Mouse (Mus musculus) liver, embryonic 11.5 days (tissue): ENCODE measurements around the gene Ubl5. TPM values are rescaled to one million over a fixed set of nuclear protein-coding genes. Genes with fewer than 3 reads are reported as not detected.
"Not testable (repeated sequence)": the region's sequence is repeated elsewhere in the genome, so short reads cannot be mapped to it uniquely, and the experiment has no call there.

Source experiments
- ATAC-seq: fragments of 200-750 bp; cut with Nextera tagmentation; replicated peaks from 2 replicates; pipeline ENCODE4 v1.8.0; 2017; ENCODE audit warnings: moderate number of reproducible peaks, mild to moderate bottlenecking, moderate TSS enrichment, moderate library complexity; ENCODE audit not compliant: low FRiP score
- DNase-seq: peaks from one replicate; pipeline ENCODE4 v3.0.0-alpha.2; 2017; ENCODE audit warnings: low spot score
- H3K27ac ChIP-seq: fragments of 300-500 bp; sonication (generic); 2 replicates; pipeline ENCODE4 v1.5.1; 2014; ENCODE audit warnings: mild to moderate bottlenecking, low read depth, low read length, control low read depth
- H3K27me3 ChIP-seq: fragments of 300-500 bp; sonication (generic); replicated peaks from 2 replicates; pipeline ENCODE4 v1.6.1; 2014; ENCODE audit warnings: low read length, mixed read lengths; ENCODE audit not compliant: control insufficient read depth, insufficient read depth
- H3K36me3 ChIP-seq: fragments of 300-500 bp; sonication (generic); 2 replicates; pipeline ENCODE4 v1.6.1; 2014; ENCODE audit warnings: mild to moderate bottlenecking, low read length, moderate library complexity, mixed read lengths; ENCODE audit not compliant: control insufficient read depth, insufficient read depth
- H3K4me1 ChIP-seq: fragments of 300-500 bp; sonication (generic); replicated peaks from 2 replicates; pipeline ENCODE4 v1.6.1; 2014; ENCODE audit warnings: low read length, mixed read lengths; ENCODE audit not compliant: control insufficient read depth, insufficient read depth
- H3K4me2 ChIP-seq: fragments of 300-500 bp; sonication (generic); 2 replicates; pipeline ENCODE4 v1.6.1; 2014; ENCODE audit warnings: mild to moderate bottlenecking, control low read depth, moderate library complexity
- H3K4me3 ChIP-seq: fragments of 300-500 bp; sonication (generic); 2 replicates; pipeline ENCODE4 v1.5.1; 2014; ENCODE audit warnings: low read depth, low read length, control low read depth
- H3K9ac ChIP-seq: fragments of 300-500 bp; sonication (generic); 2 replicates; pipeline ENCODE4 v1.6.1; 2014; ENCODE audit warnings: low read depth, low read length, control low read depth
- H3K9me3 ChIP-seq: fragments of 300-500 bp; sonication (generic); 2 replicates; pipeline ENCODE4 v1.6.1; 2016; ENCODE audit warnings: low read length, inconsistent platforms, mixed read lengths; ENCODE audit not compliant: control insufficient read depth
- WGBS: fragments of 180-500 bp; shearing (Covaris S2); extraction: QIAGEN DNeasy Blood & Tissue Kit; methylation state at CpG from one replicate; pipeline ENCODE4 v1.1.7; 2014; 5-methylcytosine and 5-hydroxymethylcytosine counted together
- polyA plus RNA-seq: library from polyadenylated mRNA; unstranded; fragments of >200 nt; fragmentation: Nextera tagmentation; extraction: Ambion mirVana; gene quantifications from 2 replicates; pipeline ENCODE4 v1.2.1, GENCODE M21; 2014

The Ubl5 gene
- polyA plus RNA-seq, 1 experiment from 2014 or later, result 349 TPM

- no peak overlapping the region for H3K9ac ChIP-seq
- no peak overlapping the region for H3K4me2 ChIP-seq
- H3K4me3 ChIP-seq, result no peak overlapping the region
- no peak overlapping the region for H3K27ac ChIP-seq
- H3K4me1 ChIP-seq, result no peaks in the 10 kb centered on the region
- WGBS, result 61% methylated on average over 2 of the region's 2 CpGs
- no peak for DNase-seq
- H3K36me3 ChIP-seq, result no peaks in the 10 kb centered on the region
- H3K9me3 ChIP-seq, result no peaks in the 10 kb centered on the region
- no peak for ATAC-seq
- H3K27me3 ChIP-seq, result no peaks in the 10 kb centered on the region
These were observed 39.7 kb downstream of the Ubl5 start for GRCm38 (mm10) chr9:20682389-20682722.

- Histone ChIP-seq H3K36me3 (no peaks in the 10 kb centered on the region), H3K9me3 (no peaks in the 10 kb centered on the region), H3K4me1 (no peaks in the 10 kb centered on the region; the same call in 1 of the 2 replicates), H3K4me2 (no peak overlapping the region), H3K27ac (no peak overlapping the region), H3K27me3 (no peaks in the 10 kb centered on the region), H3K9ac (no peak overlapping the region), H3K4me3 (no peak overlapping the region)
- DNase-seq (no peak), ATAC-seq (no peak)
- 52% methylated on average over 17 of the region's 17 CpGs for WGBS
These were observed 42.6 kb downstream of the Ubl5 start for GRCm38 (mm10) chr9:20685081-20685861.

GRCm38 (mm10) chr9:20689403-20689802 lies 46.7 kb downstream of the Ubl5 start:
- Histone ChIP-seq H3K4me1 (no peaks in the 10 kb centered on the region; the same call in 1 of the 2 replicates), H3K4me2 (no peak overlapping the region), H3K4me3 (no peak overlapping the region), H3K36me3 (no peaks in the 10 kb centered on the region), H3K27ac (no peak overlapping the region), H3K9me3 (no peaks in the 10 kb centered on the region), H3K9ac (no peak overlapping the region), H3K27me3 (peaks cover 6% of the 10 kb centered on the region)
- 50% methylated on average over 1 of the region's 1 CpGs for WGBS
- DNase-seq (no peak), ATAC-seq (no peak)

DNA sequence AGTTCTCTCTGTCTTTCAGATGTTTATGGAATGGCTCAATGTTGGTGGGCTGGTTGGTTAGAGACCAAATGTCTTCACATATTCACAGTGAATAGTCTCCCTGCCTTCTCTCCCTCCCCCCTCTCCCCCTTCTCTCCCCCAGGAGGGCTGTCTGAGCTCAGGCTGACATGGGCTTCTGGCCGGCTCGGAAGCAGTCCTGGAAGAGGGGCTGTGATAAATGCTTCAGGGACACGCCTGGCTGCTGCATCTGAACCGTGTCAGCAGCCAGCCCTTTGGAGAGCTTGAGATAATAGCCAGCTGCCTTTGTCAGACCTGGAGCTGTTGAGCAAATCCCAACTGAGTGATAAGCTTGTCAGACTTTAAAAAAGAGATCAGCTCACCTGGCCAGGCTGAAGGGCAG lies 47.2 kb downstream of the Ubl5 start:
- H3K9me3 ChIP-seq, result no peaks in the 10 kb centered on the region
- ATAC-seq (no peak), DNase-seq (no peak)
- H3K4me2 ChIP-seq, result no peak overlapping the region
- 3% methylated on average over 4 of the region's 4 CpGs for WGBS
- peaks cover 11% of the 10 kb centered on the region for H3K27me3 ChIP-seq
- no peaks in the 10 kb centered on the region for H3K36me3 ChIP-seq
- no peak overlapping the region for H3K27ac ChIP-seq
- no peak overlapping the region for H3K9ac ChIP-seq
- H3K4me1 ChIP-seq, result no peaks in the 10 kb centered on the region; the same call in 1 of the 2 replicates
- no peak overlapping the region for H3K4me3 ChIP-seq

GRCm38 (mm10) chr9:20690449-20690848 lies 47.8 kb downstream of the Ubl5 start:
- WGBS, result 83% methylated on average over 2 of the region's 2 CpGs

GRCm38 (mm10) chr9:20692863-20693262 lies 50.2 kb downstream of the Ubl5 start:
- Histone ChIP-seq H3K4me2 (no peak overlapping the region), H3K9me3 (no peaks in the 10 kb centered on the region), H3K27ac (no peak overlapping the region), H3K4me3 (no peak overlapping the region), H3K9ac (no peak overlapping the region), H3K4me1 (no peaks in the 10 kb centered on the region; the same call in 1 of the 2 replicates), H3K36me3 (no peaks in the 10 kb centered on the region), H3K27me3 (peaks cover 19% of the 10 kb centered on the region)
- no peak for DNase-seq
- WGBS, result 84% methylated on average over 3 of the region's 3 CpGs
- no peak for ATAC-seq

More at GRCm38 (mm10) chr9:20690449-20690848, 47.8 kb downstream of the Ubl5 start:
- not testable (repeated sequence) for H3K36me3 ChIP-seq, H3K9me3 ChIP-seq, H3K4me2 ChIP-seq, H3K4me3 ChIP-seq, ATAC-seq, H3K4me1 ChIP-seq, H3K9ac ChIP-seq, H3K27ac ChIP-seq, DNase-seq
- H3K27me3 ChIP-seq, result peaks cover 17% of the 10 kb centered on the region

- Histone ChIP-seq H3K9me3 (no peaks in the 10 kb centered on the region), H3K36me3 (no peaks in the 10 kb centered on the region), H3K4me1 (no peaks in the 10 kb centered on the region; the same call in 1 of the 2 replicates), H3K4me3 (peak overlapping the region; percentile 18), H3K27me3 (peaks cover 19% of the 10 kb centered on the region), H3K9ac (no peak overlapping the region), H3K27ac (no peak overlapping the region), H3K4me2 (peak overlapping the region; percentile 57)
- 7% methylated on average over 25 of the region's 25 CpGs for WGBS
- DNase-seq (no peak), ATAC-seq (no peak)
These were observed 52.1 kb downstream of the Ubl5 start for GRCm38 (mm10) chr9:20694721-20695235.

DNA sequence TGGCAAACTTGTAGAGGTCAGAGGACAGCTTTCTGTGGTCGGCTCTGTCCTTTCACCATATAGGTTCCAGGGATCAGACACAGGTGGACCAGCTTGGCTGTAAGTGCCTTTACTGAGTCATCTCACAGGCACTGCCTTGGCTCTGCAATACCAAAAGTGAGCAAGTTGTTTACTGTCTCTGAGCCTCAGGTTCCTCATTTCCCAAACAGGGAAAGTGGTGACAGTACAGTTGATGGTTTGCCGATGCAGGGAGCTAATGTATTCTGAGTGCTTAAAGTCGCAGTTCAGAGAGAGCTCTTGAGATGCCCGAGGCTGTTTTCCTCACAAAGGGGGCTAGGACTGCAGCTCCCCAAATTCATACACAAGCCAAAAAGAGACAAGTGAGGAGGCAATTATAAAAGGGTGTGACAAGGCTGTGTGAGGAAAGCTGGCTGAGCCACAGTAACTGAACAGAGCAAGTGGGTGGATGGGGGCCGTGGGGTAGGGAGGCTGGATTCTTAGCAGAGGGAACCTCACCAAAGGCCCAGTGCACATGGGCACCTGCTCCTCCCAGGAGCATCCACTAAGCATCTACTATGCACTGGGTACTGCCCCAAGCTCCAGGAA lies 53.5 kb downstream of the Ubl5 start:
- 65% methylated on average over 5 of the region's 5 CpGs for WGBS
- no peaks in the 10 kb centered on the region for H3K36me3 ChIP-seq
- H3K9ac ChIP-seq, result no peak overlapping the region
- no peak for DNase-seq
- no peak overlapping the region for H3K4me3 ChIP-seq
- H3K4me1 ChIP-seq, result no peaks in the 10 kb centered on the region
- no peaks in the 10 kb centered on the region for H3K9me3 ChIP-seq
- no peak overlapping the region for H3K4me2 ChIP-seq
- no peak for ATAC-seq
- H3K27ac ChIP-seq, result no peak overlapping the region
- peaks cover 19% of the 10 kb centered on the region for H3K27me3 ChIP-seq
